Mouse (Mus musculus): ENCODE measurements around the gene Mif4gd. TPM values are rescaled to one million over a fixed set of nuclear protein-coding genes. Genes with fewer than 3 reads are reported as not detected.

The Mif4gd gene
- total and polyA plus RNA-seq, 2 experiments: 35.5 to 108 TPM

DNA sequence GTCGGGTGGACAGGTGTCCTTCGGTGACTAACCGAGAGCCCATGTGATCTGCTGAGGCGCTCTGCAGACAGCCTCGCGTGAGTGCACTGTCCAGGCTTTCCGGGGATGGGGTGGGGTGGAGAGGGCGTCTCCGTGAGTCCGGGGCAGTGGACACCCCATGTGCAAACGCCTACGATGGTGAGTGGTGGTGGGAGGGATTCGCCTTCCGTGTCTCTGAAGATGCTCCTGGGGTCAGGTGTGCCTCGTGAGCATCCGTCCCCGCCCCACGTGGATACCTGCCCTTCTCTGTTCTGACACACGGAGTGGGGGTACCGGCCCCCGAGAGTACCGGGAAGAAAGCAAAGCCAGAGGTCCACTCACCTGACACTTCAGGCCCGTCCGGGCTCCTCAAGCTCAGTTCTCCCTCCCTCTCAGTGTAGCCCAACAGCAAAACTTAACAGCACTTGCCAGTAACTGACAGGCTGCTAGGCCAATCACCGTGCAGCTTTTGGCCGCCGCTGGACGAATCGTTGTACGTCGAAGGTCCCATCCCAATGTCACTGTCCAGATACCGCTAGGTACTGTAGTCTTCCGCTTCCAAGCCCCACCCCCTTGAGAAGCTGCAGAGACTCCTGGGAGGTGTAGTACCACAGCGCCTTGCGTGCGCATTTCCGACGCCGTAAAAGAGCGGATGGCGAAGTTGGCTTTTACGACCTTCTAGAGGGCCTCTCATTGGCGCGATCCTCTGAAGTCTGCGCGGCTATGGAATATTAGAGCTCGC lies 15.1 kb upstream of the Mif4gd start, which contains the start of gene Slc25a19:
Gene Slc25a19 (minus strand): TSS at position 591 of the 760 bp plus-strand sequence.
- Histone ChIP-seq H3K27ac (replicated peaks; ENCODE audit: insufficient read depth, low read depth, low read length) (peak within 1 kb of the TSS; percentile 33), H3K4me3 (ENCODE audit: insufficient read depth, low read depth, low read length) (peak within 1 kb of the TSS; percentile 76), H3K4me1 (ENCODE audit: control insufficient read depth, insufficient read depth, low read length) (0 out of 2 replicates have a peak, but pooled peaks cover 1% of the 10 kb centered on the region), H3K79me2 (ENCODE audit: control insufficient read depth, insufficient read depth, low read length) (no peaks in the 10 kb centered on the region), H3K9ac (ENCODE audit: low read depth, low read length) (peak within 1 kb of the TSS; percentile 69), H3K27me3 (ENCODE audit: control insufficient read depth, insufficient read depth, low read length) (no peaks in the 10 kb centered on the region), H3K36me3 (ENCODE audit: control insufficient read depth, insufficient read depth, low read length) (no peaks in the 10 kb centered on the region; the same call in 1 of the 2 replicates)
- TF ChIP-seq CTCF (IDR thresholded peaks at IDR 0.05; ENCODE audit: low read depth, low read length) (no peak), POLR2A (IDR thresholded peaks at IDR 0.05; ENCODE audit: extremely low read depth, insufficient read depth, low read length) (peak; percentile 83)
- peak; percentile 100 for DNase-seq (ENCODE audit: extremely low read depth, low read depth, low spot score)
- under 1% methylated on average over 47 of the region's 47 CpGs for WGBS

DNA sequence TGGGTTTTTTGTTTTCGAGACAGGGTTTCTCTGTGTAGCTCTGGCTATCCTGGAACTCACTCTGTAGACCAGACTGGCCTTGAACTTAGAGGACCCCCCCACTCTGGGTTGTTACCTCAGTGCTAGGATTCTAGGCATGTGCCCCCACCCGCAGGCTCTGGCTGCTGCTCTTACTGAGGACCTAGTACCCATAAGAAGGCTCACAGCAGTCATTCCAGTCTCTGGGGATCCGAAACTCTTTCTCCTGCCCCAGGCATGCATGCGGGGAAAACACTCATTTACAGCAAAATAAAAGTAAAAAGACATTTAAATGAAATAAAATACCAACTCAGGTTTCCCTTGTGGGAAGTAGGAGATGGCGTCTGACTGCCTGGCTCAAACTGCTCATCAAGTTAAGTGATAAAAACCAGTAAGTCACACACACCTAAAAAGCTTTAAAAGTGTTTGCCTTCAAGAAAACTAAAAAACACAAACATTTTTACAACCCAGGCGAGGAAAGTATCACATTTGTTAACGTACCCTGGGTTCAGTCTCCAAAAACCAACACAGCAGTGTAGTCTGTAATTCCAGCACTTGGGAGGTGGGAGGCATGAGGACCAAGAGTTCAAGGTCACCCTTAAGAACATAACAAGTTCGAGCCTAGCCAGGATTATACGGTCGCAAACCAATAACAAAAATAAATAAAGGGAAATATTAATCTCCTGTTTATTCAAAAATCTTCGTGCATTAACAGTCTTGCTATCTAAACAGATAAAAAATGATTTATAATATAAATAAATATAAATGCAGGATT lies 14.3 kb upstream of the Mif4gd start:
- H3K9ac ChIP-seq (ENCODE audit: low read depth, low read length): no peak overlapping the region
- 49% methylated on average over 11 of the region's 11 CpGs for WGBS
- no peaks in the 10 kb centered on the region for H3K27me3 ChIP-seq (ENCODE audit: control insufficient read depth, insufficient read depth, low read length)
- 0 out of 2 replicates have a peak, but pooled peaks cover 1% of the 10 kb centered on the region for H3K4me1 ChIP-seq (ENCODE audit: control insufficient read depth, insufficient read depth, low read length)
- DNase-seq (ENCODE audit: extremely low read depth, low read depth, low spot score): no peak
- peak overlapping the region; percentile 76; the same call in 1 of the 2 replicates for H3K4me3 ChIP-seq (ENCODE audit: insufficient read depth, low read depth, low read length)
- TF ChIP-seq POLR2A (IDR thresholded peaks at IDR 0.05; ENCODE audit: extremely low read depth, insufficient read depth, low read length) (no peak), CTCF (IDR thresholded peaks at IDR 0.05; ENCODE audit: low read depth, low read length) (no peak)
- no peaks in the 10 kb centered on the region for H3K79me2 ChIP-seq (ENCODE audit: control insufficient read depth, insufficient read depth, low read length)
- no peak overlapping the region for H3K27ac ChIP-seq (replicated peaks; ENCODE audit: insufficient read depth, low read depth, low read length)
- H3K36me3 ChIP-seq (ENCODE audit: control insufficient read depth, insufficient read depth, low read length): peaks cover 4% of the 10 kb centered on the region; the same call in 1 of the 2 replicates

DNA sequence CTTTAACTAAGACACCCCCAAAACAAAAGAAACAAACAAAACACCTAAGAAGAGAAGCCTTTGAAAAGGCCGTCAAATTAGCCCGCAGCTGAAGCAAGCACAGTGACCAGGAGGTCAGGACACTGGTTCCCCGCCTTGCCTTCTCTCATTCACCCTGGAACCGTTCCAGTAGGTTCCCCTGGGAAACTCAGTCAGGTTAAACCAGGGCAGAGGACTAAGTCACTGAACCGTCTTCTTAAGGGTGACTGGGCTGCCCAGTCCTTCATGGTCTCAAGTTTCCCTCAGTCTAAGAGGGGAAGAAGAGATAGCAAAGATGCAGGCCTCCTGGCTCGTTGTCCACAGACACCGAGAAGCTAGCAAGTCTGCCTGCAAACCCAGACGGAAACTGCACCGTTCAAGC lies 13.1 kb upstream of the Mif4gd start:
- no peak overlapping the region for H3K9ac ChIP-seq (ENCODE audit: low read depth, low read length)
- TF ChIP-seq POLR2A (IDR thresholded peaks at IDR 0.05; ENCODE audit: extremely low read depth, insufficient read depth, low read length): no peak
- no peak for TF ChIP-seq CTCF (IDR thresholded peaks at IDR 0.05; ENCODE audit: low read depth, low read length)
- 71% methylated on average over 9 of the region's 9 CpGs for WGBS
- peak; percentile 44 for DNase-seq (ENCODE audit: extremely low read depth, low read depth, low spot score)
- no peak overlapping the region for H3K4me3 ChIP-seq (ENCODE audit: insufficient read depth, low read depth, low read length)
- peaks cover 4% of the 10 kb centered on the region; the same call in 1 of the 2 replicates for H3K36me3 ChIP-seq (ENCODE audit: control insufficient read depth, insufficient read depth, low read length)
- H3K27me3 ChIP-seq (ENCODE audit: control insufficient read depth, insufficient read depth, low read length): no peaks in the 10 kb centered on the region
- 0 out of 2 replicates have a peak, but pooled peaks cover 1% of the 10 kb centered on the region for H3K4me1 ChIP-seq (ENCODE audit: control insufficient read depth, insufficient read depth, low read length)
- H3K79me2 ChIP-seq (ENCODE audit: control insufficient read depth, insufficient read depth, low read length): no peaks in the 10 kb centered on the region
- no peak overlapping the region for H3K27ac ChIP-seq (replicated peaks; ENCODE audit: insufficient read depth, low read depth, low read length)

DNA sequence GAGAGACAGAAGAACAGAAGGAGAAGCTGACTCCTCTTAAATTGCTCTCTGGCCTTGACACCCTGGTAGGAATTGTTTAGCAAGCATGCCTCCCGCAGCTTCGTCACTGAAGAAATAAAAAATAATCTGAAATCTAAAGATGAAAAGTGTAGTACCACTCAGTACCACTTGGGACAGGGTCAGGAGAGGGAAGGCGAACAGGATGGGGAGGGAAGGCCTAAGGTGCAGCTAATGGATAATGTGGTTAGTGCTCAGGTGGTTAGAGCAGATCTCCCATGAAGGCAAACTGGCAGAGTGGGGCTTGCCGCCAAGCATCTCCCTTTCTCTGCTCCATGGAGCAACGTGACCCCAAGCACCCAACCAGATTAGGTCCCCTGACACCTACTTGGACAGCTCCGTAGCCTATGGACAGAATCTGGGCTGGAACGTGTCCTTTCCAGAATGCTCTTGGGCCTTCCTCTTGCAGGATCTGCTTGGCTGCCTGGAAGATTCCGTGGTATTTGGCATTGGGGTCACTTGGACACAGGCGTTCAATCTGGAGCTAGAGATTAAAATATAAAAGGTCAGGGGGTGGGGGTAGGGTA lies 10.8 kb upstream of the Mif4gd start:
- no peak overlapping the region for H3K4me3 ChIP-seq (ENCODE audit: insufficient read depth, low read depth, low read length)
- peaks cover 4% of the 10 kb centered on the region; the same call in 1 of the 2 replicates for H3K36me3 ChIP-seq (ENCODE audit: control insufficient read depth, insufficient read depth, low read length)
- no peak overlapping the region for H3K9ac ChIP-seq (ENCODE audit: low read depth, low read length)
- H3K27ac ChIP-seq (replicated peaks; ENCODE audit: insufficient read depth, low read depth, low read length): no peak overlapping the region
- TF ChIP-seq POLR2A (IDR thresholded peaks at IDR 0.05; ENCODE audit: extremely low read depth, insufficient read depth, low read length) (no peak), CTCF (IDR thresholded peaks at IDR 0.05; ENCODE audit: low read depth, low read length) (peak; percentile 37; the same call in 1 of the 2 replicates)
- no peaks in the 10 kb centered on the region for H3K79me2 ChIP-seq (ENCODE audit: control insufficient read depth, insufficient read depth, low read length)
- no peak for DNase-seq (ENCODE audit: extremely low read depth, low read depth, low spot score)
- H3K4me1 ChIP-seq (ENCODE audit: control insufficient read depth, insufficient read depth, low read length): 0 out of 2 replicates have a peak, but pooled peaks cover 1% of the 10 kb centered on the region
- 81% methylated on average over 9 of the region's 9 CpGs for WGBS
- no peaks in the 10 kb centered on the region for H3K27me3 ChIP-seq (ENCODE audit: control insufficient read depth, insufficient read depth, low read length)

DNA sequence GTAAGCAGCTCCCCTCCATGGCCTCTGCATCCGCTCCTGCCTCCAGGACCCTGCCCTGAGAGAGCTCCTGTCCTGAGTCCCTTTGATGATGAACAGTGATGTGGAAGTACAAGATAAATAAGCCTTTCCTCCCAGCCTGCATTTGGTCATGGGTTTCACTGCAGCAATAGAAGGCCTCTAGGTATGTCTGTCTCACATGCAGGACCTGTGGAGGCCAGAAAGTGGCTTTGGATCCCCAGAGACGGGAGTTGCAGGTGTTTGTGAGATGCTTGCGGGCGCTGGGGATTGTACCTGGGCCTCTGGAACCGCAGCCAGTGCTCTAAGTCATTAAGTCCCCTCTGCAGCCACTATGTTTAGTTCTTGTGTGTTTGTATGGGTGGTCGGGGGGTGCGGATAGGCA lies 7.2 kb upstream of the Mif4gd start:
- H3K9ac ChIP-seq (ENCODE audit: low read depth, low read length): no peak overlapping the region
- no peak for TF ChIP-seq CTCF (IDR thresholded peaks at IDR 0.05; ENCODE audit: low read depth, low read length)
- TF ChIP-seq POLR2A (IDR thresholded peaks at IDR 0.05; ENCODE audit: extremely low read depth, insufficient read depth, low read length): no peak
- H3K27me3 ChIP-seq (ENCODE audit: control insufficient read depth, insufficient read depth, low read length): no peaks in the 10 kb centered on the region
- H3K4me1 ChIP-seq (ENCODE audit: control insufficient read depth, insufficient read depth, low read length): no peaks in the 10 kb centered on the region; the same call in 1 of the 2 replicates
- no peaks in the 10 kb centered on the region for H3K79me2 ChIP-seq (ENCODE audit: control insufficient read depth, insufficient read depth, low read length)
- no peak overlapping the region for H3K4me3 ChIP-seq (ENCODE audit: insufficient read depth, low read depth, low read length)
- H3K36me3 ChIP-seq (ENCODE audit: control insufficient read depth, insufficient read depth, low read length): peaks cover 4% of the 10 kb centered on the region; the same call in 1 of the 2 replicates
- 96% methylated on average over 7 of the region's 7 CpGs for WGBS
- DNase-seq (ENCODE audit: extremely low read depth, low read depth, low spot score): no peak
- H3K27ac ChIP-seq (replicated peaks; ENCODE audit: insufficient read depth, low read depth, low read length): no peak overlapping the region
